Mouse (Mus musculus): ENCODE data around the gene Vmn1r46. TPM values are rescaled to one million over a fixed set of nuclear protein-coding genes. Genes with fewer than 3 reads are reported as not detected.
"Not testable (repeated sequence)": the region's sequence is repeated elsewhere in the genome, so short reads cannot be mapped to it uniquely, and the experiment has no call there.

Gene Vmn1r46
- total and polyA plus RNA-seq, 3 experiments: not detected

GRCm38 (mm10) chr6:89985989-89986388, 16.9 kb downstream of the Vmn1r46 start:
- H3K4me3 ChIP-seq (replicated peaks in 1 of 3; ENCODE audit: low read depth in 2 of 3, low read length in 2 of 3, poor library complexity in 1 of 3): no peak overlapping the region
- H3K27ac ChIP-seq (ENCODE audit: insufficient read depth, low read depth): no peak overlapping the region
- peaks cover 22% of the 10 kb centered on the region for H3K27me3 ChIP-seq (replicated peaks)
- no peaks in the 10 kb centered on the region for H3K4me1 ChIP-seq (ENCODE audit: control insufficient read depth in 1 of 2, insufficient read depth in 2 of 2)
- no peak overlapping the region for H3K4me2 ChIP-seq (ENCODE audit: insufficient read depth, low read depth, poor library complexity, severe bottlenecking)
- no peaks in the 10 kb centered on the region for H3K9me3 ChIP-seq (replicated peaks; ENCODE audit: low read length)
- TF ChIP-seq MXI1 (IDR thresholded peaks at IDR 0.05; ENCODE audit: low read depth, low read length): no peak
- TF ChIP-seq RAD21 (IDR thresholded peaks at IDR 0.05; ENCODE audit: low read depth, low read length): peak; percentile 42
- no peak for TF ChIP-seq CHD2 (IDR thresholded peaks at IDR 0.05; ENCODE audit: low read length)
- peak; percentile 56 for TF ChIP-seq SMC3 (IDR thresholded peaks at IDR 0.05; ENCODE audit: low read depth, low read length)
- no peak for TF ChIP-seq PAX5 (IDR thresholded peaks at IDR 0.05; ENCODE audit: low read length)
- no peak for TF ChIP-seq ZKSCAN1 (IDR thresholded peaks at IDR 0.05; ENCODE audit: borderline replicate concordance, low read depth, low read length)
- no peak for TF ChIP-seq GABPA (IDR thresholded peaks at IDR 0.05; ENCODE audit: insufficient replicate concordance, low read depth, low read length)
- no peak for TF ChIP-seq E2F4 (IDR thresholded peaks at IDR 0.05; ENCODE audit: insufficient replicate concordance, low read depth, low read length)
- TF ChIP-seq KAT2A (IDR thresholded peaks at IDR 0.05; ENCODE audit: insufficient replicate concordance, low read length): no peak
- TF ChIP-seq MYC (IDR thresholded peaks at IDR 0.05; ENCODE audit: low read depth, low read length): no peak
- TF ChIP-seq NELFE (IDR thresholded peaks at IDR 0.05; ENCODE audit: low read depth, low read length): no peak
- no peak for TF ChIP-seq NRF1 (IDR thresholded peaks at IDR 0.05; ENCODE audit: low read depth, low read length)
- no peak for TF ChIP-seq ZMIZ1 (IDR thresholded peaks at IDR 0.05; ENCODE audit: low read depth, low read length)
- peak in 1 of 2 experiments; percentile 52; a peak in 2 of 4 replicates for TF ChIP-seq CTCF (conservative IDR thresholded peaks at IDR 0.05 in 1 of 2, IDR thresholded peaks at IDR 0.05 in 1 of 2; ENCODE audit: low read depth in 2 of 2, low read length in 2 of 2)
- no peak for TF ChIP-seq TCF12 (IDR thresholded peaks at IDR 0.05; ENCODE audit: low read depth, low read length)
- no peak for TF ChIP-seq TBP (conservative IDR thresholded peaks at IDR 0.05; ENCODE audit: low read depth, low read length)
- no peak for TF ChIP-seq MAX (IDR thresholded peaks at IDR 0.05; ENCODE audit: low read length)
- TF ChIP-seq POLR2AphosphoS2 (IDR thresholded peaks at IDR 0.05; ENCODE audit: low read depth, low read length): no peak
- no peak for TF ChIP-seq ZC3H11A (IDR thresholded peaks at IDR 0.05; ENCODE audit: low read depth, low read length)
- TF ChIP-seq SIN3A (IDR thresholded peaks at IDR 0.05; ENCODE audit: low read length): no peak
- no peak for TF ChIP-seq ETS1 (conservative IDR thresholded peaks at IDR 0.05; ENCODE audit: low read depth, low read length)
- TF ChIP-seq UBTF (IDR thresholded peaks at IDR 0.05; ENCODE audit: low read depth, low read length): no peak
- no peaks in the 10 kb centered on the region for H3K79me2 ChIP-seq (replicated peaks; ENCODE audit: control insufficient read depth, extremely low read depth, insufficient read depth, poor library complexity, severe bottlenecking)
- in situ Hi-C loops (cut with MboI; ENCODE audit: low pct_ligation_motif_present, low pct_unique_long_range_greater_than_20kb, low sequenced_read_pairs): loop anchor here (25.0 kb wide), 1 partner anchor 299 kb away; no protein-coding TSS in a partner anchor
- peak; percentile 1 for DNase-seq (ENCODE audit: extremely low read depth)
- dilution Hi-C loops (cut with MboI; ENCODE audit: extremely low pct_ligation_motif_present, extremely low pct_unique_long_range_greater_than_20kb, low sequenced_read_pairs): no loop called here
- no peaks in the 10 kb centered on the region for H3K36me3 ChIP-seq (replicated peaks in 1 of 2; ENCODE audit: control insufficient read depth in 1 of 2, insufficient read depth in 1 of 2, low read length in 1 of 2)
- no peak overlapping the region for H3K9ac ChIP-seq (ENCODE audit: insufficient read depth, low read depth)

GRCm38 (mm10) chr6:90015847-90016246, 46.7 kb downstream of the Vmn1r46 start, which contains the start of gene Vmn1r47:
Gene Vmn1r47 (plus strand): TSS chr6:90016147.
- in situ Hi-C loops (cut with MboI; ENCODE audit: low pct_ligation_motif_present, low pct_unique_long_range_greater_than_20kb, low sequenced_read_pairs); H3K9me3 ChIP-seq (replicated peaks; ENCODE audit: low read length); H3K36me3 ChIP-seq (replicated peaks in 1 of 2; ENCODE audit: control insufficient read depth in 1 of 2, insufficient read depth in 1 of 2, low read length in 1 of 2); DNase-seq (ENCODE audit: extremely low read depth); H3K27me3 ChIP-seq (replicated peaks); H3K4me2 ChIP-seq (ENCODE audit: insufficient read depth, low read depth, poor library complexity, severe bottlenecking); H3K9ac ChIP-seq (ENCODE audit: insufficient read depth, low read depth); H3K4me3 ChIP-seq (replicated peaks in 1 of 3; ENCODE audit: low read depth in 2 of 3, low read length in 2 of 3, poor library complexity in 1 of 3); dilution Hi-C loops (cut with MboI; ENCODE audit: extremely low pct_ligation_motif_present, extremely low pct_unique_long_range_greater_than_20kb, low sequenced_read_pairs); H3K27ac ChIP-seq (ENCODE audit: insufficient read depth, low read depth); H3K79me2 ChIP-seq (replicated peaks; ENCODE audit: control insufficient read depth, extremely low read depth, insufficient read depth, poor library complexity, severe bottlenecking); H3K4me1 ChIP-seq (ENCODE audit: control insufficient read depth in 1 of 2, insufficient read depth in 2 of 2): not testable (repeated sequence)

Other genes starting within 250 kb of the Vmn1r46 start
- not detected in 2 replicates for gene Vmn1r41, start 228.5 kb upstream of the Vmn1r46 start, total RNA-seq (2012; rRNA removed)
- gene Vmn1r41, start 228.5 kb upstream of the Vmn1r46 start, total RNA-seq (2014; rRNA removed): not detected in 2 replicates
- gene Vmn1r41, start 228.5 kb upstream of the Vmn1r46 start, polyA plus RNA-seq (2012; ENCODE audit: insufficient read length, low read depth): not detected in 2 replicates
- gene Vmn1r42, start 92.9 kb upstream of the Vmn1r46 start, total RNA-seq (2012; rRNA removed): not detected in 2 replicates
- gene Vmn1r42, start 92.9 kb upstream of the Vmn1r46 start, total RNA-seq (2014; rRNA removed): not detected in 2 replicates
- gene Vmn1r42, start 92.9 kb upstream of the Vmn1r46 start, polyA plus RNA-seq (2012; ENCODE audit: insufficient read length, low read depth): not detected in 2 replicates
- gene Vmn1r43, start 92.9 kb upstream of the Vmn1r46 start, total RNA-seq (2012; rRNA removed): 0.08 TPM in 2 replicates
- 0.01 TPM in 1 of 2 replicates, not detected in the other for gene Vmn1r43, start 92.9 kb upstream of the Vmn1r46 start, total RNA-seq (2014; rRNA removed)
- 0.03 and 0.04 TPM in 2 replicates for gene Vmn1r43, start 92.9 kb upstream of the Vmn1r46 start, polyA plus RNA-seq (2012; ENCODE audit: insufficient read length, low read depth)
- not detected in 2 replicates for gene Vmn1r44, start 85.7 kb upstream of the Vmn1r46 start, total RNA-seq (2012; rRNA removed)
- gene Vmn1r44, start 85.7 kb upstream of the Vmn1r46 start, total RNA-seq (2014; rRNA removed): not detected in 2 replicates
- gene Vmn1r44, start 85.7 kb upstream of the Vmn1r46 start, polyA plus RNA-seq (2012; ENCODE audit: insufficient read length, low read depth): not detected in 2 replicates
- gene Vmn1r45, start 28.7 kb upstream of the Vmn1r46 start, total RNA-seq (2012; rRNA removed): not detected in 2 replicates
- gene Vmn1r45, start 28.7 kb upstream of the Vmn1r46 start, total RNA-seq (2014; rRNA removed): 0.07 TPM in 1 of 2 replicates, not detected in the other
- not detected in 2 replicates for gene Vmn1r45, start 28.7 kb upstream of the Vmn1r46 start, polyA plus RNA-seq (2012; ENCODE audit: insufficient read length, low read depth)
- gene Vmn1r47, start 46.8 kb downstream of the Vmn1r46 start, total RNA-seq (2012; rRNA removed): not detected in 2 replicates
- not detected in 2 replicates for gene Vmn1r47, start 46.8 kb downstream of the Vmn1r46 start, total RNA-seq (2014; rRNA removed)
- not detected in 2 replicates for gene Vmn1r47, start 46.8 kb downstream of the Vmn1r46 start, polyA plus RNA-seq (2012; ENCODE audit: insufficient read length, low read depth)
- not detected in 2 replicates for gene Vmn1r48, start 67.5 kb downstream of the Vmn1r46 start, total RNA-seq (2012; rRNA removed)
- not detected in 2 replicates for gene Vmn1r48, start 67.5 kb downstream of the Vmn1r46 start, total RNA-seq (2014; rRNA removed)
- gene Vmn1r48, start 67.5 kb downstream of the Vmn1r46 start, polyA plus RNA-seq (2012; ENCODE audit: insufficient read length, low read depth): not detected in 2 replicates
- gene Vmn1r49, start 109.2 kb downstream of the Vmn1r46 start, total RNA-seq (2012; rRNA removed): not detected in 2 replicates
- gene Vmn1r49, start 109.2 kb downstream of the Vmn1r46 start, total RNA-seq (2014; rRNA removed): not detected in 2 replicates
- gene Vmn1r49, start 109.2 kb downstream of the Vmn1r46 start, polyA plus RNA-seq (2012; ENCODE audit: insufficient read length, low read depth): not detected in 2 replicates
- gene Vmn1r50, start 132.1 kb downstream of the Vmn1r46 start, total RNA-seq (2012; rRNA removed): not detected in 2 replicates
- gene Vmn1r50, start 132.1 kb downstream of the Vmn1r46 start, total RNA-seq (2014; rRNA removed): not detected in 2 replicates
- gene Vmn1r50, start 132.1 kb downstream of the Vmn1r46 start, polyA plus RNA-seq (2012; ENCODE audit: insufficient read length, low read depth): not detected in 2 replicates
- gene Vmn1r51, start 153.3 kb downstream of the Vmn1r46 start, total RNA-seq (2012; rRNA removed): not detected in 2 replicates
- gene Vmn1r51, start 153.3 kb downstream of the Vmn1r46 start, total RNA-seq (2014; rRNA removed): not detected in 2 replicates
- gene Vmn1r51, start 153.3 kb downstream of the Vmn1r46 start, polyA plus RNA-seq (2012; ENCODE audit: insufficient read length, low read depth): not detected in 2 replicates
- gene Vmn1r52, start 205.5 kb downstream of the Vmn1r46 start, total RNA-seq (2012; rRNA removed): not detected in 2 replicates
- not detected in 2 replicates for gene Vmn1r52, start 205.5 kb downstream of the Vmn1r46 start, total RNA-seq (2014; rRNA removed)
- not detected in 2 replicates for gene Vmn1r52, start 205.5 kb downstream of the Vmn1r46 start, polyA plus RNA-seq (2012; ENCODE audit: insufficient read length, low read depth)
- gene V1ra8, start 233.5 kb downstream of the Vmn1r46 start, total RNA-seq (2012; rRNA removed): not detected in 2 replicates
- gene V1ra8, start 233.5 kb downstream of the Vmn1r46 start, total RNA-seq (2014; rRNA removed): not detected in 2 replicates
- not detected in 2 replicates for gene V1ra8, start 233.5 kb downstream of the Vmn1r46 start, polyA plus RNA-seq (2012; ENCODE audit: insufficient read length, low read depth)

Measured in CH12.LX (cell line).